In the genomic region with DNA sequence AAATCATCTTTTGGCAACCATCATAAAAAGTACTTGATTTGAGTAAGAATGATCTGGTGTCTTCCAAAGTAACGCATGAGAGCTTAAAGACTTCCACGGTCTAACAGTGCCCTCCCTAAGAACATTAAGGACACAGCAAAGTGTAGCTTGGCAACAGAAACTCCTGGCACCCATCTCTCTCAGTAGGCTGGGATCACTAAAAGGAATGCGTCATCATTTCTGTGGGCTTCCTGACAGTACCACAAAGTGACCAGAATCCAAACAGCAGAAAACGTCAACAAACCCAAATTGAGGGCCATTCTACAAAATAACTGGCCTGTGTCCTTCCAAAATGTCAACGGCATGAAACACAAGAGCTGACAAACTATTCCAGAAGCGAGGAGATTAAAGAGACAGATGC, we compare ENCODE assay signal across 20 mouse cellular contexts. TPM values are rescaled to one million over a fixed set of nuclear protein-coding genes. Genes with fewer than 3 reads are reported as not detected.
DNase-seq lines count a peak whose midpoint lies in the region; ATAC-seq and TF ChIP-seq lines count a peak whose summit lies in the region.
"Had no signal": no experiment of that assay in that cellular context is flagged by ENCODE, and none has a peak within 500 bp of the region (broad histone marks: within the 10 kb centered on the region; RNA-seq: fewer than 3 reads in every experiment).

No protein-coding gene starts in this region.

- no peak for TF ChIP-seq POLR2A in kidney, adult 2 months (IDR thresholded peaks at IDR 0.05; ENCODE audit: low read depth, low read length)

- H3K36me3 ChIP-seq in kidney, adult 2 months (ENCODE audit: control insufficient read depth, insufficient read depth, low read length), result no peaks in the 10 kb centered on the region
- no peaks in the 10 kb centered on the region for H3K36me3 ChIP-seq in midbrain, postnatal 0 days (ENCODE audit: insufficient read depth, low read length)
- no peaks in the 10 kb centered on the region for H3K36me3 ChIP-seq in midbrain, embryonic 14.5 days (ENCODE audit: control insufficient read depth, insufficient read depth, low read length)
- H3K36me3 ChIP-seq: embryonic facial prominence, embryonic 15.5 days; midbrain, embryonic 13.5 days; neural tube, embryonic 13.5 days had no signal

- ATAC-seq in frontal cortex, adult (ENCODE audit: low TSS enrichment), result peak; percentile 76
- ATAC-seq in midbrain, postnatal 0 days (ENCODE audit: low FRiP score), result no peak
- ATAC-seq in midbrain, embryonic 14.5 days (ENCODE audit: low FRiP score, low TSS enrichment), result no peak
- ATAC-seq: midbrain, embryonic 13.5 days had no signal

- no peak overlapping the region for H3K9ac ChIP-seq in midbrain, postnatal 0 days (replicated peaks; ENCODE audit: low read length, poor library complexity, severe bottlenecking)
- H3K9ac ChIP-seq in midbrain, embryonic 14.5 days (replicated peaks; ENCODE audit: low read length), result no peak overlapping the region
- H3K9ac ChIP-seq: embryonic facial prominence, embryonic 15.5 days; midbrain, embryonic 13.5 days; neural tube, embryonic 13.5 days had no signal

- H3K4me2 ChIP-seq in midbrain, postnatal 0 days (ENCODE audit: low read depth, low read length, poor library complexity, severe bottlenecking), result no peak overlapping the region
- no peak overlapping the region for H3K4me2 ChIP-seq in midbrain, embryonic 14.5 days (ENCODE audit: low read length)
- H3K4me2 ChIP-seq: embryonic facial prominence, embryonic 15.5 days; midbrain, embryonic 13.5 days; neural tube, embryonic 13.5 days had no signal

- H3K4me1 ChIP-seq in kidney, adult 2 months (ENCODE audit: control insufficient read depth, insufficient read depth, low read length), result peaks cover 35% of the 10 kb centered on the region
- H3K4me1 ChIP-seq in midbrain, postnatal 0 days (ENCODE audit: insufficient read depth, low read length), result peaks cover 6% of the 10 kb centered on the region; the same call in 1 of the 2 replicates
- H3K4me1 ChIP-seq in midbrain, embryonic 14.5 days (ENCODE audit: control insufficient read depth, insufficient read depth, low read length), result peaks cover 10% of the 10 kb centered on the region; the same call in 1 of the 2 replicates

- no peak overlapping the region for H3K4me3 ChIP-seq in kidney, adult 2 months (ENCODE audit: insufficient read depth, low read depth, low read length)
- H3K4me3 ChIP-seq in midbrain, postnatal 0 days (ENCODE audit: low read depth, low read length), result no peak overlapping the region
- no peak overlapping the region for H3K4me3 ChIP-seq in midbrain, embryonic 14.5 days (replicated peaks; ENCODE audit: low read depth, low read length)
- H3K4me3 ChIP-seq: embryonic facial prominence, embryonic 15.5 days; heart, adult 2 months; midbrain, embryonic 13.5 days; neural tube, embryonic 13.5 days had no signal

- no peak for TF ChIP-seq CTCF in kidney, adult 2 months (conservative IDR thresholded peaks at IDR 0.05; ENCODE audit: insufficient read depth, insufficient read length, low read depth, low read length)
- no peak for TF ChIP-seq CTCF in midbrain, postnatal 0 days (IDR thresholded peaks at IDR 0.05)

- no peak for DNase-seq in frontal cortex, adult 2 months (ENCODE audit: extremely low spot score in 1 of 2, low spot score in 1 of 2)
- DNase-seq in kidney, adult 2 months, result peak; percentile 67
- DNase-seq in kidney, postnatal 4 days, result no peak
- DNase-seq in midbrain, postnatal 0 days (ENCODE audit: low spot score), result peak; percentile 52
- DNase-seq in midbrain, embryonic 14.5 days, result no peak
- DNase-seq in urinary bladder, postnatal 10 days (ENCODE audit: low spot score), result no peak
- no peak for DNase-seq in c-Kit-positive CD71-positive TER-119-positive erythroid progenitor cells, embryonic 14.5 days (ENCODE audit: low spot score)
- DNase-seq: cerebellum, adult 11 months; right cerebral cortex, adult 18-20 months; thymus, adult 18-20 months had no signal

- 28% methylated on average over 6 of the region's 6 CpGs for WGBS in kidney, adult 2 months
- WGBS in midbrain, postnatal 0 days, result 57% methylated on average over 6 of the region's 6 CpGs
- WGBS in midbrain, embryonic 14.5 days, result 69% methylated on average over 6 of the region's 6 CpGs

- H3K9me3 ChIP-seq in midbrain, postnatal 0 days (ENCODE audit: low read length), result no peaks in the 10 kb centered on the region
- no peaks in the 10 kb centered on the region for H3K9me3 ChIP-seq in midbrain, embryonic 14.5 days (ENCODE audit: control insufficient read depth, low read length)
- H3K9me3 ChIP-seq: embryonic facial prominence, embryonic 15.5 days; midbrain, embryonic 13.5 days; neural tube, embryonic 13.5 days had no signal

- no peaks in the 10 kb centered on the region for H3K27me3 ChIP-seq in kidney, adult 2 months (replicated peaks; ENCODE audit: control insufficient read depth, insufficient read depth, low read length)
- H3K27me3 ChIP-seq in midbrain, postnatal 0 days (ENCODE audit: insufficient read depth, low read length), result no peaks in the 10 kb centered on the region
- no peaks in the 10 kb centered on the region for H3K27me3 ChIP-seq in midbrain, embryonic 14.5 days (ENCODE audit: control insufficient read depth, insufficient read depth, low read length)
- H3K27me3 ChIP-seq: embryonic facial prominence, embryonic 15.5 days; midbrain, embryonic 13.5 days; neural tube, embryonic 13.5 days had no signal

- no peak overlapping the region; the same call in 1 of the 2 replicates for H3K27ac ChIP-seq in kidney, adult 2 months (ENCODE audit: insufficient read depth, low read depth, low read length)
- no peak overlapping the region for H3K27ac ChIP-seq in midbrain, postnatal 0 days (ENCODE audit: low read depth, low read length)
- no peak overlapping the region for H3K27ac ChIP-seq in midbrain, embryonic 14.5 days (replicated peaks; ENCODE audit: low read depth, low read length)
- H3K27ac ChIP-seq: embryonic facial prominence, embryonic 15.5 days; heart, adult 2 months; kidney, postnatal 0 days; midbrain, embryonic 13.5 days; neural tube, embryonic 13.5 days had no signal

RNA-seq across cellular contexts. Expression of a gene that starts 25.5 kb away (rescaled TPM):
- 40.0 and 43.8 TPM in 2 replicates for polyA plus RNA-seq in frontal cortex, adult 2 months (2012; rRNA removed)
- 31.4 and 32.4 TPM in 2 replicates for polyA plus RNA-seq in kidney, adult 2 months (2012; rRNA removed)
- 38.7 and 39.8 TPM in 2 replicates for total RNA-seq in midbrain, postnatal 0 days (2014; rRNA removed)
- polyA plus RNA-seq in midbrain, postnatal 0 days (2015; fragmentation: Nextera tagmentation; extraction: Ambion mirVana), result 2.5 and 2.7 TPM in 2 replicates
- polyA plus RNA-seq in midbrain, embryonic 14.5 days (2014; fragmentation: Nextera tagmentation; extraction: Ambion mirVana), result 3.6 and 5.1 TPM in 2 replicates

RNA-seq across cellular contexts. Expression of a gene that starts 30.9 kb away (rescaled TPM):
- 20.4 and 22.4 TPM in 2 replicates for polyA plus RNA-seq in frontal cortex, adult 2 months (2012; rRNA removed)
- polyA plus RNA-seq in kidney, adult 2 months (2012; rRNA removed), result 53.3 and 60.4 TPM in 2 replicates
- total RNA-seq in midbrain, postnatal 0 days (2014; rRNA removed), result 20.0 and 26.0 TPM in 2 replicates
- polyA plus RNA-seq in midbrain, postnatal 0 days (2015; fragmentation: Nextera tagmentation; extraction: Ambion mirVana), result 32.1 and 33.2 TPM in 2 replicates
- 28.6 and 36.9 TPM in 2 replicates for polyA plus RNA-seq in midbrain, embryonic 14.5 days (2014; fragmentation: Nextera tagmentation; extraction: Ambion mirVana)

RNA-seq across cellular contexts. Expression of a gene that starts 48.0 kb away (rescaled TPM):
- polyA plus RNA-seq in frontal cortex, adult 2 months (2012; rRNA removed), result not detected in 2 replicates
- 0.18 TPM in 1 of 2 replicates, not detected in the other for polyA plus RNA-seq in kidney, adult 2 months (2012; rRNA removed)
- total RNA-seq in midbrain, postnatal 0 days (2014; rRNA removed), result not detected in 2 replicates
- polyA plus RNA-seq in midbrain, postnatal 0 days (2015; fragmentation: Nextera tagmentation; extraction: Ambion mirVana), result not detected in 2 replicates
- not detected in 2 replicates for polyA plus RNA-seq in midbrain, embryonic 14.5 days (2014; fragmentation: Nextera tagmentation; extraction: Ambion mirVana)
- total RNA-seq: heart, adult 2 months; hematopoietic stem cell, adult 5-6 weeks had no signal
- polyA plus RNA-seq: embryonic facial prominence, embryonic 15.5 days; forebrain, embryonic 16.5 days; kidney, postnatal 0 days; limb, embryonic 14.5 days; lung, embryonic 16.5 days; midbrain, embryonic 13.5 days; neural tube, embryonic 13.5 days had no signal

RNA-seq across cellular contexts. Expression of a gene that starts 48.7 kb away (rescaled TPM):
- polyA plus RNA-seq in frontal cortex, adult 2 months (2012; rRNA removed), result not detected in 2 replicates
- not detected in 2 replicates for polyA plus RNA-seq in kidney, adult 2 months (2012; rRNA removed)
- total RNA-seq in midbrain, postnatal 0 days (2014; rRNA removed), result not detected in 2 replicates
- polyA plus RNA-seq in midbrain, postnatal 0 days (2015; fragmentation: Nextera tagmentation; extraction: Ambion mirVana), result not detected in 2 replicates
- not detected in 2 replicates for polyA plus RNA-seq in midbrain, embryonic 14.5 days (2014; fragmentation: Nextera tagmentation; extraction: Ambion mirVana)
- total RNA-seq: heart, adult 2 months; hematopoietic stem cell, adult 5-6 weeks had no signal
- polyA plus RNA-seq: embryonic facial prominence, embryonic 15.5 days; forebrain, embryonic 16.5 days; heart, adult 2 months; kidney, postnatal 0 days; limb, embryonic 14.5 days; lung, embryonic 16.5 days; midbrain, embryonic 13.5 days; neural tube, embryonic 13.5 days had no signal

Comparison
In these comparisons a context has a peak if more than half of its experiments do, and no peak if none do; other contexts are left out.
1. DNase-seq: peak in kidney, adult 2 months (single experiment) and midbrain, postnatal 0 days (single experiment); none in frontal cortex, adult 2 months (0 of 2), kidney, postnatal 4 days (0 of 2), midbrain, embryonic 14.5 days (single experiment), urinary bladder, postnatal 10 days (single experiment) and c-Kit-positive CD71-positive TER-119-positive erythroid progenitor cells, embryonic 14.5 days (single experiment).